13 mouse cellular contexts compared by ENCODE assay signal in the genomic region with DNA sequence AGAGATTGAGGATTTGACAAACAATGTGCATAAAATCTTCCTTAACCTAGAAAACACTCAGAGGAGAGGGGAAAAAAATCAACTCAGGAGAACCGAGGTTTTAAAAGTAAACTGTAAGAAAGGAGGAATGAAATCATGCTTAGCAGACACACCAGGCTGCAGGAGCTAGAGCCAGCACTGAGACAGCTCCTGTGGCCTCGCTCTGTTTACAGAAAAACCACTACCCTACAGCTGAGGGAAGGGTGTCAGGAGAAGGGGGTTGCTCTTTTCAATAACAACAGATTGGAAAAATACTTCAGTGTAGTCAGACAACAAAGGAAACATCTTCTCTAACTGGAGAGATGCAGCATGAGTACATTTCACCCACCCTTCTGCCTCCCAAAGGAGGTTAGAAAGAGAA.
DNase-seq lines count a peak whose midpoint lies in the region; ATAC-seq lines count a peak whose summit lies in the region.
"Had no signal": no experiment of that assay in that cellular context is flagged by ENCODE, and none has a peak within 500 bp of the region (broad histone marks: within the 10 kb centered on the region; RNA-seq: fewer than 3 reads in every experiment).

No protein-coding gene starts in this region.

- peak overlapping the region; percentile 31; the same call in 1 of the 2 replicates for H3K27ac ChIP-seq in forebrain, embryonic 10.5 days
- no peak overlapping the region for H3K27ac ChIP-seq in forebrain, embryonic 11.5 days (ENCODE audit: low read depth, low read length)
- H3K27ac ChIP-seq in hindbrain, embryonic 12.5 days: peak overlapping the region; percentile 85
- peak overlapping the region; percentile 95 for H3K27ac ChIP-seq in midbrain, embryonic 13.5 days
- H3K27ac ChIP-seq: limb, embryonic 12.5 days had no signal

- H3K27me3 ChIP-seq in forebrain, embryonic 10.5 days (ENCODE audit: poor library complexity, severe bottlenecking): no peaks in the 10 kb centered on the region
- H3K27me3 ChIP-seq in forebrain, embryonic 11.5 days (ENCODE audit: control insufficient read depth, insufficient read depth, low read length): no peaks in the 10 kb centered on the region
- no peaks in the 10 kb centered on the region for H3K27me3 ChIP-seq in hindbrain, embryonic 12.5 days
- no peaks in the 10 kb centered on the region for H3K27me3 ChIP-seq in midbrain, embryonic 13.5 days
- H3K27me3 ChIP-seq: limb, embryonic 12.5 days had no signal

- H3K4me3 ChIP-seq in forebrain, embryonic 10.5 days: no peak overlapping the region
- H3K4me3 ChIP-seq in forebrain, embryonic 11.5 days (ENCODE audit: low read depth, low read length): no peak overlapping the region
- H3K4me3 ChIP-seq in hindbrain, embryonic 12.5 days: no peak overlapping the region
- no peak overlapping the region for H3K4me3 ChIP-seq in midbrain, embryonic 13.5 days (replicated peaks)
- H3K4me3 ChIP-seq: limb, embryonic 12.5 days had no signal

- H3K4me2 ChIP-seq in forebrain, embryonic 11.5 days (ENCODE audit: low read depth, low read length, severe bottlenecking): no peak overlapping the region
- H3K4me2 ChIP-seq in hindbrain, embryonic 12.5 days (replicated peaks): no peak overlapping the region
- H3K4me2 ChIP-seq in midbrain, embryonic 13.5 days (replicated peaks): no peak overlapping the region
- H3K4me2 ChIP-seq: limb, embryonic 12.5 days had no signal

- H3K9me3 ChIP-seq in forebrain, embryonic 10.5 days: no peaks in the 10 kb centered on the region
- H3K9me3 ChIP-seq in forebrain, embryonic 11.5 days (ENCODE audit: control insufficient read depth, low read length): no peaks in the 10 kb centered on the region
- H3K9me3 ChIP-seq in hindbrain, embryonic 12.5 days (replicated peaks): no peaks in the 10 kb centered on the region
- no peaks in the 10 kb centered on the region for H3K9me3 ChIP-seq in midbrain, embryonic 13.5 days
- H3K9me3 ChIP-seq: G1E; limb, embryonic 12.5 days had no signal

- ATAC-seq in forebrain, embryonic 11.5 days (replicated peaks; ENCODE audit: low FRiP score): no peak
- no peak for ATAC-seq in hindbrain, embryonic 12.5 days (ENCODE audit: low FRiP score)
- no peak for ATAC-seq in midbrain, embryonic 13.5 days

- peaks cover 37% of the 10 kb centered on the region for H3K4me1 ChIP-seq in forebrain, embryonic 10.5 days
- peaks cover 21% of the 10 kb centered on the region for H3K4me1 ChIP-seq in forebrain, embryonic 11.5 days (replicated peaks; ENCODE audit: control insufficient read depth, insufficient read depth, low read length)
- H3K4me1 ChIP-seq in hindbrain, embryonic 12.5 days: peaks cover 34% of the 10 kb centered on the region
- H3K4me1 ChIP-seq in midbrain, embryonic 13.5 days (replicated peaks): peaks cover 47% of the 10 kb centered on the region

- WGBS in forebrain, embryonic 10.5 days: 48% methylated on average over 2 of the region's 2 CpGs
- 40% methylated on average over 2 of the region's 2 CpGs for WGBS in forebrain, embryonic 11.5 days
- 45% methylated on average over 2 of the region's 2 CpGs for WGBS in hindbrain, embryonic 12.5 days
- WGBS in midbrain, embryonic 13.5 days: 31% methylated on average over 2 of the region's 2 CpGs

- no peak for DNase-seq in forebrain, embryonic 10.5 days (ENCODE audit: extremely low spot score, low spot score)
- no peak for DNase-seq in forebrain, embryonic 11.5 days (ENCODE audit: low spot score)
- DNase-seq in 416B (ENCODE audit: low read depth): peak; percentile 27
- DNase-seq in gastrocnemius, postnatal 14 days: no peak
- DNase-seq in thymus, postnatal 0 days (ENCODE audit: low spot score): no peak
- no peak for DNase-seq in kidney, postnatal 4 days
- DNase-seq: kidney, postnatal 14 days; lung, postnatal 36 days; thymus, adult 2 months had no signal

- H3K9ac ChIP-seq in forebrain, embryonic 11.5 days (ENCODE audit: low read length): no peak overlapping the region
- no peak overlapping the region for H3K9ac ChIP-seq in hindbrain, embryonic 12.5 days
- H3K9ac ChIP-seq in midbrain, embryonic 13.5 days (replicated peaks): peak overlapping the region; percentile 40
- H3K9ac ChIP-seq: limb, embryonic 12.5 days had no signal

- intact Hi-C loops in gastrocnemius, postnatal 14 days (cut with DNase I; ENCODE audit: low total_unique reads): no loop called here

- peaks cover 5% of the 10 kb centered on the region; the same call in 1 of the 2 replicates for H3K36me3 ChIP-seq in forebrain, embryonic 10.5 days (replicated peaks)
- no peaks in the 10 kb centered on the region for H3K36me3 ChIP-seq in forebrain, embryonic 11.5 days (ENCODE audit: control insufficient read depth, insufficient read depth, low read length)
- no peaks in the 10 kb centered on the region for H3K36me3 ChIP-seq in hindbrain, embryonic 12.5 days
- H3K36me3 ChIP-seq in midbrain, embryonic 13.5 days: no peaks in the 10 kb centered on the region
- H3K36me3 ChIP-seq: G1E; limb, embryonic 12.5 days had no signal
